Mouse (Mus musculus): ENCODE data around the gene Zfp865. TPM values are rescaled to one million over a fixed set of nuclear protein-coding genes. Genes with fewer than 3 reads are reported as not detected.
"Not testable (repeated sequence)": the region's sequence is repeated elsewhere in the genome, so short reads cannot be mapped to it uniquely, and the experiment has no call there.

Zfp865 gene
- polyA plus RNA-seq (2017; shearing (Covaris generic)) = 10 to 100 TPM in 1 of 2 experiments, 1 to 10 TPM in 1; 3.5 to 12.3 TPM

- peak; percentile 91 for ATAC-seq
Observed at GRCm38 (mm10) chr7:5020000-5020681, at the start of gene Zfp865, which contains the start of gene Ccdc106. Gene Zfp865 (plus strand): TSS chr7:5020376. Gene Ccdc106 (plus strand): TSS chr7:5020553.

GRCm38 (mm10) chr7:4971068-4971467, 49.1 kb upstream of the Zfp865 start, which contains the start of gene Sbk3:
Gene Sbk3 (minus strand): TSS chr7:4971168.
- ATAC-seq = no peak

- ATAC-seq = no peak
Observed at GRCm38 (mm10) chr7:4971710-4972109, 48.5 kb upstream of the Zfp865 start.

GRCm38 (mm10) chr7:4972321-4973047, 47.7 kb upstream of the Zfp865 start:
- ATAC-seq = peak; percentile 26

- ATAC-seq = no peak
Observed at GRCm38 (mm10) chr7:4975455-4975854, 44.7 kb upstream of the Zfp865 start.

GRCm38 (mm10) chr7:4976832-4977231, 43.3 kb upstream of the Zfp865 start:
- ATAC-seq = no peak

- ATAC-seq = no peak
Observed at GRCm38 (mm10) chr7:4988250-4988649, 31.9 kb upstream of the Zfp865 start.

GRCm38 (mm10) chr7:4993347-4993998, 26.7 kb upstream of the Zfp865 start:
- ATAC-seq = no peak

GRCm38 (mm10) chr7:4993999-4994788, 26.0 kb upstream of the Zfp865 start:
- ATAC-seq = no peak

GRCm38 (mm10) chr7:4995268-4996002, 24.7 kb upstream of the Zfp865 start:
- peak; percentile 8 for ATAC-seq

- ATAC-seq = peak; percentile 80
Observed at GRCm38 (mm10) chr7:4996003-4996895, 23.9 kb upstream of the Zfp865 start, which contains the start of gene Zfp579. Gene Zfp579 (minus strand): TSS chr7:4996158.

GRCm38 (mm10) chr7:4996934-4997333, 23.2 kb upstream of the Zfp865 start:
- ATAC-seq = no peak

- ATAC-seq = peak; percentile 52
Observed at GRCm38 (mm10) chr7:4999876-5000275, 20.3 kb upstream of the Zfp865 start.

GRCm38 (mm10) chr7:5002876-5003275, 17.3 kb upstream of the Zfp865 start:
- ATAC-seq = not testable (repeated sequence)

GRCm38 (mm10) chr7:5008229-5008628, 11.9 kb upstream of the Zfp865 start:
- no peak for ATAC-seq

- no peak for ATAC-seq
Observed at GRCm38 (mm10) chr7:5012681-5013513, 7.3 kb upstream of the Zfp865 start.

GRCm38 (mm10) chr7:5014251-5015117, 5.7 kb upstream of the Zfp865 start, which contains the start of the genes Zfp524 and Fiz1:
Gene Zfp524 (plus strand): TSS chr7:5014415.
Gene Fiz1 (minus strand): TSS chr7:5014697.
- ATAC-seq = peak; percentile 74

All from CD4-positive, CD25-positive, alpha-beta regulatory T cell, adult 4 months (primary cell).